Comparison of ENCODE assay signal across 18 mouse cellular contexts in the genomic region with DNA sequence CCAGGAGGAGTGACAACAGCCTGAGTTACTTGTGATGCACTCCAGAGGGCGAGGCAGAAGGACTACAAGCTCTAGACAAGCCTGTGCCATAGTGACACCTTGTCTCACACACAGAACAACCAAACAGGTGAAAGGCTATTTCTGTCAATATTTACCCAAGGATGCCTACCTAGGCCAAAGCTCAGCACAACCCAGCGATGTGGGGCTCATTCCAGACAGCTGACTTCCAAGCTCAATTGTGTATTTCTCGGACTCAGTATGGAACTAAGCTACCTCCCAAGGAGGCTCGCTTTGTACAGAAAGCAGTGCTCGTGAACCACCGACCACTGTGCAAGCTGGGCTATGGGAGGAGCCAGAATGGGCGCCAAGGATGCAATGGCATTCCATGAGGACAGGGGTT. TPM values are rescaled to one million over a fixed set of nuclear protein-coding genes. Genes with fewer than 3 reads are reported as not detected.
DNase-seq lines count a peak whose midpoint lies in the region; ATAC-seq and TF ChIP-seq lines count a peak whose summit lies in the region.
"Had no signal": no experiment of that assay in that cellular context is flagged by ENCODE, and none has a peak within 500 bp of the region (broad histone marks: within the 10 kb centered on the region; RNA-seq: fewer than 3 reads in every experiment).

No protein-coding gene starts in this region.

- H3K4me3 ChIP-seq in kidney, adult 2 months (ENCODE audit: insufficient read depth, low read depth, low read length), result no peak overlapping the region
- H3K4me3 ChIP-seq in intestine, postnatal 0 days (ENCODE audit: low read depth, low read length), result no peak overlapping the region
- H3K4me3 ChIP-seq in liver, embryonic 15.5 days (replicated peaks), result no peak overlapping the region
- H3K4me3 ChIP-seq: midbrain, embryonic 12.5 days had no signal

- 0 out of 2 replicates have a peak, but pooled peaks have one; percentile 12 for TF ChIP-seq CTCF in kidney, adult 2 months (conservative IDR thresholded peaks at IDR 0.05; ENCODE audit: insufficient read depth, insufficient read length, low read depth, low read length)
- TF ChIP-seq CTCF in brain, embryonic 14.5 days (IDR thresholded peaks at IDR 0.05; ENCODE audit: borderline replicate concordance, extremely low read depth, insufficient read depth, insufficient read length), result no peak
- no peak for TF ChIP-seq CTCF in intestine, postnatal 0 days (IDR thresholded peaks at IDR 0.05; ENCODE audit: low read depth)

- TF ChIP-seq POLR2A in kidney, adult 2 months (IDR thresholded peaks at IDR 0.05; ENCODE audit: low read depth, low read length), result no peak
- TF ChIP-seq POLR2A in brain, embryonic 14.5 days (IDR thresholded peaks at IDR 0.05; ENCODE audit: borderline replicate concordance, extremely low read depth, insufficient read depth, insufficient read length, poor library complexity, severe bottlenecking), result no peak

- H3K9me3 ChIP-seq in intestine, postnatal 0 days (ENCODE audit: control insufficient read depth), result no peaks in the 10 kb centered on the region
- no peaks in the 10 kb centered on the region for H3K9me3 ChIP-seq in liver, embryonic 15.5 days (replicated peaks)
- H3K9me3 ChIP-seq: midbrain, embryonic 12.5 days had no signal

- peak; percentile 82 for DNase-seq in kidney, adult 2 months
- no peak for DNase-seq in kidney, postnatal 4 days
- peak; percentile 5 for DNase-seq in brain, embryonic 14.5 days (ENCODE audit: low read depth)
- no peak for DNase-seq in spleen, postnatal 10 days (ENCODE audit: low spot score in 2 of 2)
- DNase-seq in heart, postnatal 10 days, result no peak
- DNase-seq: adrenal gland, postnatal 25 days; cerebellum, adult 9-11 months; gastrocnemius, postnatal 25 days; heart, postnatal 14 days; lung, adult 2 months; lung, postnatal 4 days; thymus, adult 2 months had no signal

- peaks cover 47% of the 10 kb centered on the region for H3K4me1 ChIP-seq in kidney, adult 2 months (ENCODE audit: control insufficient read depth, insufficient read depth, low read length)
- H3K4me1 ChIP-seq in intestine, postnatal 0 days (replicated peaks; ENCODE audit: control insufficient read depth, insufficient read depth, low read length), result peaks cover 13% of the 10 kb centered on the region; the same call in 1 of the 2 replicates
- H3K4me1 ChIP-seq in liver, embryonic 15.5 days (replicated peaks), result peaks cover 79% of the 10 kb centered on the region

- 0 out of 2 replicates have a peak, but pooled peaks have one; percentile 3 for ATAC-seq in intestine, postnatal 0 days
- ATAC-seq in liver, embryonic 15.5 days (ENCODE audit: insufficient read depth), result no peak
- ATAC-seq: forebrain, embryonic 14.5 days; hindbrain, postnatal 0 days had no signal

- no peak overlapping the region; the same call in 1 of the 2 replicates for H3K4me2 ChIP-seq in intestine, postnatal 0 days (replicated peaks; ENCODE audit: low read depth)
- peak overlapping the region; percentile 26; the same call in 1 of the 2 replicates for H3K4me2 ChIP-seq in liver, embryonic 15.5 days
- H3K4me2 ChIP-seq: midbrain, embryonic 12.5 days had no signal

- H3K36me3 ChIP-seq in kidney, adult 2 months (ENCODE audit: control insufficient read depth, insufficient read depth, low read length), result 0 out of 2 replicates have a peak, but pooled peaks cover 1% of the 10 kb centered on the region
- no peaks in the 10 kb centered on the region for H3K36me3 ChIP-seq in intestine, postnatal 0 days (ENCODE audit: control insufficient read depth, insufficient read depth)
- peaks cover 4% of the 10 kb centered on the region; the same call in 1 of the 2 replicates for H3K36me3 ChIP-seq in liver, embryonic 15.5 days (replicated peaks)
- H3K36me3 ChIP-seq: midbrain, embryonic 12.5 days had no signal

- no peaks in the 10 kb centered on the region for H3K27me3 ChIP-seq in kidney, adult 2 months (replicated peaks; ENCODE audit: control insufficient read depth, insufficient read depth, low read length)
- H3K27me3 ChIP-seq in intestine, postnatal 0 days (replicated peaks; ENCODE audit: control insufficient read depth, insufficient read depth, low read length), result no peaks in the 10 kb centered on the region
- no peaks in the 10 kb centered on the region for H3K27me3 ChIP-seq in liver, embryonic 15.5 days
- H3K27me3 ChIP-seq: midbrain, embryonic 12.5 days had no signal

- 48% methylated on average over 7 of the region's 7 CpGs for WGBS in kidney, adult 2 months
- WGBS in intestine, postnatal 0 days, result 29% methylated on average over 7 of the region's 7 CpGs
- WGBS in liver, embryonic 15.5 days (ENCODE audit: insufficient replicate concordance), result 68% methylated on average over 7 of the region's 7 CpGs

- intact Hi-C loops in heart, postnatal 10 days (cut with DNase I), result no loop called here

- no peak overlapping the region for H3K9ac ChIP-seq in intestine, postnatal 0 days (ENCODE audit: low read depth, low read length)
- no peak overlapping the region for H3K9ac ChIP-seq in liver, embryonic 15.5 days
- H3K9ac ChIP-seq: midbrain, embryonic 12.5 days had no signal

- H3K27ac ChIP-seq in kidney, adult 2 months (ENCODE audit: insufficient read depth, low read depth, low read length), result peak overlapping the region; percentile 71; the same call in 1 of the 2 replicates
- H3K27ac ChIP-seq in intestine, postnatal 0 days (ENCODE audit: low read depth, low read length), result 0 out of 2 replicates have a peak overlapping the region, but pooled peaks have one; percentile 50
- no peak overlapping the region for H3K27ac ChIP-seq in liver, embryonic 15.5 days (replicated peaks)
- H3K27ac ChIP-seq: hindbrain, postnatal 0 days; midbrain, embryonic 12.5 days had no signal

RNA-seq across cellular contexts. Expression of a gene that starts 14.5 kb away (rescaled TPM):
- 129 and 132 TPM in 2 replicates for polyA plus RNA-seq in kidney, adult 2 months (2012; rRNA removed)
- 26.2 and 26.8 TPM in 2 replicates for polyA plus RNA-seq in brain, embryonic 14.5 days (2012; rRNA removed)
- polyA plus RNA-seq in intestine, postnatal 0 days (2015; fragmentation: Nextera tagmentation; extraction: Ambion mirVana), result 12.0 and 12.2 TPM in 2 replicates
- polyA plus RNA-seq in liver, embryonic 15.5 days (2015; fragmentation: Nextera tagmentation; extraction: Ambion mirVana), result 8.0 and 9.2 TPM in 2 replicates
- 10 to 100 TPM; 43.0 to 48.6 TPM for total RNA-seq in heart, postnatal 10 days (2021)

RNA-seq across cellular contexts. Expression of a gene that starts 25.4 kb away (rescaled TPM):
- 85.2 and 115 TPM in 2 replicates for polyA plus RNA-seq in kidney, adult 2 months (2012; rRNA removed)
- polyA plus RNA-seq in brain, embryonic 14.5 days (2012; rRNA removed), result 95.9 and 171 TPM in 2 replicates
- 40.0 and 42.0 TPM in 2 replicates for polyA plus RNA-seq in intestine, postnatal 0 days (2015; fragmentation: Nextera tagmentation; extraction: Ambion mirVana)
- polyA plus RNA-seq in liver, embryonic 15.5 days (2015; fragmentation: Nextera tagmentation; extraction: Ambion mirVana), result 28.1 and 31.9 TPM in 2 replicates
- total RNA-seq in heart, postnatal 10 days (2021), result 100 to 1,000 TPM in 1 of 2 experiments, 10 to 100 TPM in 1; 88.3 to 103 TPM

RNA-seq across cellular contexts. Expression of a gene that starts 36.4 kb away (rescaled TPM):
- 18.9 and 20.2 TPM in 2 replicates for polyA plus RNA-seq in kidney, adult 2 months (2012; rRNA removed)
- 149 and 191 TPM in 2 replicates for polyA plus RNA-seq in brain, embryonic 14.5 days (2012; rRNA removed)
- 8.0 and 11.5 TPM in 2 replicates for polyA plus RNA-seq in intestine, postnatal 0 days (2015; fragmentation: Nextera tagmentation; extraction: Ambion mirVana)
- 10.9 and 11.7 TPM in 2 replicates for polyA plus RNA-seq in liver, embryonic 15.5 days (2015; fragmentation: Nextera tagmentation; extraction: Ambion mirVana)
- 10 to 100 TPM; 42.9 to 47.8 TPM for total RNA-seq in heart, postnatal 10 days (2021)

RNA-seq across cellular contexts. Expression of a gene that starts 36.7 kb away (rescaled TPM):
- polyA plus RNA-seq in kidney, adult 2 months (2012; rRNA removed), result 14.2 and 14.4 TPM in 2 replicates
- polyA plus RNA-seq in brain, embryonic 14.5 days (2012; rRNA removed), result 96.9 and 115 TPM in 2 replicates
- 10.0 and 11.2 TPM in 2 replicates for polyA plus RNA-seq in intestine, postnatal 0 days (2015; fragmentation: Nextera tagmentation; extraction: Ambion mirVana)
- 12.4 and 15.2 TPM in 2 replicates for polyA plus RNA-seq in liver, embryonic 15.5 days (2015; fragmentation: Nextera tagmentation; extraction: Ambion mirVana)
- total RNA-seq in heart, postnatal 10 days (2021), result 1 to 10 TPM; 8.9 to 9.2 TPM

RNA-seq across cellular contexts. Expression of a gene that starts 58.1 kb away (rescaled TPM):
- 0.10 and 0.16 TPM in 2 replicates for polyA plus RNA-seq in kidney, adult 2 months (2012; rRNA removed)
- 0.22 and 0.33 TPM in 2 replicates for polyA plus RNA-seq in brain, embryonic 14.5 days (2012; rRNA removed)
- polyA plus RNA-seq in intestine, postnatal 0 days (2015; fragmentation: Nextera tagmentation; extraction: Ambion mirVana), result 0.12 TPM in 1 of 2 replicates, not detected in the other
- not detected in 2 replicates for polyA plus RNA-seq in liver, embryonic 15.5 days (2015; fragmentation: Nextera tagmentation; extraction: Ambion mirVana)
- total RNA-seq in heart, postnatal 10 days (2021), result under 1 TPM; 0.38 to 0.45 TPM
- polyA plus RNA-seq: stomach, embryonic 14.5 days had no signal

Comparison
In these comparisons a context has a peak if more than half of its experiments do, and no peak if none do; other contexts are left out.
1. DNase-seq: peak in kidney, adult 2 months (single experiment) and brain, embryonic 14.5 days (single experiment); none in kidney, postnatal 4 days (0 of 2), spleen, postnatal 10 days (0 of 2) and heart, postnatal 10 days (0 of 2).